Mouse (Mus musculus): ENCODE data around the gene Gm4498. TPM values are rescaled to one million over a fixed set of nuclear protein-coding genes. Genes with fewer than 3 reads are reported as not detected.

The Gm4498 gene
- not detected for polyA plus RNA-seq (2012; fragmentation: generic; extraction: Trizol)

GRCm38 (mm10) chr7:20233728-20234127 lies at the start of gene Gm4498:
TSS of gene Gm4498 (minus strand) at chr7:20233828.

GRCm38 (mm10) chr7:20262734-20263133 lies 29.1 kb upstream of the Gm4498 start, which contains the start of gene Gm5890:
TSS of gene Gm5890 (minus strand) at chr7:20262834.

GRCm38 (mm10) chr7:20205507-20205906 lies 28.1 kb downstream of the Gm4498 start, which contains the start of gene Gm6164:
TSS of gene Gm6164 (minus strand) at chr7:20205607.

DNA sequence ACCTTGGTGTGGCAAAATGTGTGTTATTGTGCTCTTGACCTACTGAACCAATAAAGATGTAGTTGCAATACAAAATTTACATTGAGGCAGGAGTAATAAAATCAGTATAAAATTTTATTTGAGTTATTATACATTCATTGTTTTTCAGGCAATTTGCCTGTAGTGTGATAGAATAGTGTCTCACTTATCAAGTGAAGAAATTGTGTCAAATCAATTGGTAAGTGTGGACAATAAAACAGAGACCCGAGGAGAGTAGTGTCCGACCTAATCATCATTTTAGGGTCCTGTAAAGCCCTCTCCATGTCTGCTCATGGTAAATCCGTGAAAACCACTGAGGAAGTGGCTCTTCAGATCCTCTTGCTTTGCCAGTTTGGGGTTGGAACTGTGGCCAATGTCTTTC lies 40.2 kb downstream of the Gm4498 start, which contains the start of gene Vmn1r95:
Gene Vmn1r95, plus strand, starts transcription at position 301 of the 400 bp plus-strand sequence.

Other genes with a start within 250 kb of the Gm4498 start
- gene Nlrp9b, start 242.4 kb downstream of the Gm4498 start, polyA plus RNA-seq (2012; fragmentation: generic; extraction: Trizol), result not detected
- not detected for gene Vmn1r91, start 134.1 kb downstream of the Gm4498 start, polyA plus RNA-seq (2012; fragmentation: generic; extraction: Trizol)
- gene Gm16442, start 111.2 kb downstream of the Gm4498 start, polyA plus RNA-seq (2012; fragmentation: generic; extraction: Trizol), result not detected
- gene Vmn1r93, start 94.7 kb downstream of the Gm4498 start, polyA plus RNA-seq (2012; fragmentation: generic; extraction: Trizol), result not detected
- gene Vmn1r94, start 65.5 kb downstream of the Gm4498 start, polyA plus RNA-seq (2012; fragmentation: generic; extraction: Trizol), result not detected
- not detected for gene Vmn1r95, start 40.1 kb downstream of the Gm4498 start, polyA plus RNA-seq (2012; fragmentation: generic; extraction: Trizol)
- not detected for gene Gm6164, start 28.2 kb downstream of the Gm4498 start, polyA plus RNA-seq (2012; fragmentation: generic; extraction: Trizol)
- not detected for gene Gm5890, start 29.0 kb upstream of the Gm4498 start, polyA plus RNA-seq (2012; fragmentation: generic; extraction: Trizol)
- not detected for gene Gm4133, start 100.2 kb upstream of the Gm4498 start, polyA plus RNA-seq (2012; fragmentation: generic; extraction: Trizol)
- gene Gm5728, start 141.6 kb upstream of the Gm4498 start, polyA plus RNA-seq (2012; fragmentation: generic; extraction: Trizol), result not detected
- gene Vmn1r100, start 184.1 kb upstream of the Gm4498 start, polyA plus RNA-seq (2012; fragmentation: generic; extraction: Trizol), result not detected
- gene Vmn1r101, start 208.8 kb upstream of the Gm4498 start, polyA plus RNA-seq (2012; fragmentation: generic; extraction: Trizol), result not detected
- gene Gm10670, start 241.1 kb upstream of the Gm4498 start, polyA plus RNA-seq (2012; fragmentation: generic; extraction: Trizol), result not detected

Measured in C3H10T1/2 (cell line).